Mouse (Mus musculus): ENCODE results near the gene Hmgn1.
"Not testable (repeated sequence)": the region's sequence is repeated elsewhere in the genome, so short reads cannot be mapped to it uniquely, and the experiment has no call there.

Hmgn1 gene

DNA sequence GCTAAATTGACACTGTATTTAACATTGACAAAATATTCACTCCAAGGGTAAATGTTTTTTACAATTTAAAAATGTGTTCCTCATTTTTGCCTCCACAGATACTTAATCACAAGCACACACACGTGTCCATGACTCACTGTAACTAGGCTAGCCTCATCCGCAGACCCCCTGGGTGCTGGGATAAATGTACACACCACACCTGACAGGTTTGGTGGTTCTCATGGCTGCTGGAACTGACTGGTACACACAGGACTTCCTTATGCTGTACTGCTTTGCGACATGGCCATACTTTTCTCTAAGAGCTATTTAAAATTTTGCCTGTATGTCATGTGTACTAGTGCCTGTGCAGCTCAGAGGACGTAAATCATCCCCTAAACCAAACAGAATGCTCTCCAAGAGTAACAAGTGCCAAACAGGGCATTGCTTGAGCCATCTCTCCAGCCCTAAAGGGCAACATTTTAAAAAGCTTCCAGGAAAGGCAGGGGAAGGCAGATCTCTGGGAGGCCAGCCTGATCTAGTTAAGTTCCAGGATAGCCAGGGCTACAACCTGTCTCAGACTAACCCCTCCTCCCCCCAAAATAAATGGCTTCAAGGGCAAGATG, 7.4 kb downstream of the Hmgn1 start:
- no peak for DNase-seq

DNA sequence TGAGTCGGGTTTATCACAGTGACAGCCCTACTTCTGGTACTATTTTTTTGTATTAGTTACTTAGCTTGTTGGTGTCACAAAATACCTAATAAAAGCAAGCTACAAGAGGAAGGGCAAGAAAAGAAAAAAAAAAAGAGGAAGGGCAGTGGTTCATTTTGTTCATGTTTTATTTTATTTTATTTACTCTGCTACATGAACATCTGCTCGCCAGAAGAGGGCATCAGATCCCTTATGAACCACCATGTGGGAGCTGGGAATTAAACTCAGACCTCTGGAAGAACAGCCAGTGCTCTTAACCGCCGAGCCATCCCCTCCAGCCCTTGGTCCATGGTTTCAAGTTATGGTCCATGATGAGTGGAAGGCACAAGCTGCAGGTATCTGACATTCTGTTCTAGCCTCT, 12.8 kb downstream of the Hmgn1 start:
- DNase-seq: no peak

DNA sequence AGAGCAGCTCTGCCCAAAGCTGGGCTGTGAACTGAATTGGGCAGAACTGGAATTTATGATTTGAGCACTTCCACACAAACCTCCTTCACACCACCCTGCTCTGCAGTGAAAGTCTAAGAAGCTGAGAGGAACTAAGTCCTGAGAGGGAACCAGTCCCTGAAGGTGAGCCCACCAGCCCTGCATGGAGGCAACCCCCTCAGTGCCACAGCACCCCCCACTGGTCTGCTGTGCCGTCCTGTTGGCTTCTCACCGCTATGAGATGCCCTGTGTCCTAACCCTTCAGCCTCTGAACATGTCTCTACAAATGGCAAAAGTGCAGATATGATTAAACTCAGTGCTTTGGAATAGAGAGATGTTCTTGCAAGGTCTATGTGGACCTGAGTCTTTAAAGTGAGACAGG, 14.8 kb downstream of the Hmgn1 start:
- no peak for DNase-seq

DNA sequence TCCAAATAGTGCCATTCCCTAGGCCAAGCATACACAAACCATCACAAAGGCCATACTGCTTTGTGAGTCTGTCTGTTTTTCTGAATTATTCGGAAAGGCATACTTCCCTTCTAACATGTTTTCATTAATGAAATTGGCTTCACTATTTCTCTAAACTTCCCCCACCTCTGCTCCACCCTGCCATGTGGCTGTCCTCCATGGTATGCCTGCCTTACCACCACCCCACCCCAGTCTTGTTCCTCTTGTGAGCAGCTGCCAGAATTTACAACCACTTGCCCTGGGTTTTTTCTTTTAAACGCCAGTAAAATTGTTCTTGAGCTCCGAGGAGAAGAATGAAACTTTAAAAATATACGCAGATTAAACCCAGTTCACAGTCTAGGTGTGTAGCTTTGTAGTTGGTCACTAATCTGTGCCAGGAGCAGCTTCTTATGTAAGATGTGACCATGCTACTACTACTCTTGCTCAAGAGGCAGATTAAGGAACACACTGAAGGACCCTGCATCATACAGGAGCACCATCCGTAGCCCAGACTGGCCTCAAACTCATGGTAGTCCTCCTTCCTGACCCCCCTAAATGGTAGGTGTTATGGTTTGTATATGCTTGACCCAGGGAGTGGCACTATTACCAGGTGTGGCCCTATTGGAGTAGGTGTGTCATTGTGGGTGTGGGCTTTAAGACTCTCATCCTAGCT, 16.7 kb downstream of the Hmgn1 start:
- DNase-seq: no peak

DNA sequence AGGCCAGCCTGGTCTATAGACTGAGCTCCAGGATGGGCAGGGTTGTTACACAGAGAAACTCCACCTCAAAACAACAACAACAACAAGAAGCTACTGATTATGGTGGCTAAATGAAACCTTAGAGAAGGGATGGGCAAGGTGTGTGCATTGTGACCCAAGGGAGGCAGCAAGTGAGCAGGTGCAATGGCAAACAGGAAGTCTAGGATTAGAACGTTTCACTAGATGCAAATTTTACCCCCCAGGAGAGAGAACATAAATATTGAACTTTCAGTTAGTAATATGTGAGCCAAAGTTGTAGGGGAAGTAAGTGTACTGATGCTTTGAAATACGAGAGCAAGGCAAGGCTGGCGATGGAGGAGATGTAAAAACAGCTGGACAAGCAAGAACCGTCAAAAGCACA, 17.9 kb downstream of the Hmgn1 start:
- no peak for DNase-seq

DNA sequence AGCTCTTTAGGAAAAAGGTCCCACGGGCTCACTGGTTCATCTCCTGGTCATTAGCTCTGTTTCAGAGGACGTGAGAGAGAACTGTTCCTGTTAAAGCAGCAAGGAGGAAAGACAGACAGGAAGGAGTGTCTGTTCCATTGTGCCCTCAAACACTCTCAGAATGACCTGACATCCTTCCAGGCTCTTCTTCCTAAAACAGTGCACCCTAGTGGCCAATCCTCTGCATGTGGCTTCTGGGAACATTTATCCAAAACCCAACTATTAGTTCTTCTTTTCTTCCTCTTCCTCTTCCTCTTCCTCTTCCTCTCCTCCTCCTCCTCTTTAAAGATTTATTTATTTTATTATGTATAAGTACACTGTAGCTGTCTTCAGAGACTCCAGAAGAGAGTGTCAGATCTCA, 24.5 kb downstream of the Hmgn1 start:
- no peak for DNase-seq

DNA sequence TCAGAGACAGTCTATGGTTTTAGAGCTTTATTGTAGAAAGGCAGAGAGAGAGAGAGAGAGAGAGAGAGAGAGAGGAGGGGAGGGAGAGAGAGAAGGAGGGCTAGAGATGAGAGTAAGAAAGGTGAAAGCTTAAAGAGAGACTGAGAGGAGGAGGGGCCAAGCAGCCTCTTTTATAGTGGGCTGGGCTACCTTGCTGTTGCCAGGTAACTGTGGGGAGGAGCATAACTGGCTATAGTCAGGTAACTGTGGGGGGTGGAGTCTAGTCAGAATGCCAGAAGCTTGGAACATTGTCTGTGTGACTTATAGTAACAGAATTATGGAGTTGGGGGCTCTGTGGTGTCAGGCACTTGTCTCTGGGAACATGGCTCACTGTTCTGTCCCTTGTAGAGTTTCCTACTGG, 29.7 kb downstream of the Hmgn1 start:
- not testable (repeated sequence) for DNase-seq

DNA sequence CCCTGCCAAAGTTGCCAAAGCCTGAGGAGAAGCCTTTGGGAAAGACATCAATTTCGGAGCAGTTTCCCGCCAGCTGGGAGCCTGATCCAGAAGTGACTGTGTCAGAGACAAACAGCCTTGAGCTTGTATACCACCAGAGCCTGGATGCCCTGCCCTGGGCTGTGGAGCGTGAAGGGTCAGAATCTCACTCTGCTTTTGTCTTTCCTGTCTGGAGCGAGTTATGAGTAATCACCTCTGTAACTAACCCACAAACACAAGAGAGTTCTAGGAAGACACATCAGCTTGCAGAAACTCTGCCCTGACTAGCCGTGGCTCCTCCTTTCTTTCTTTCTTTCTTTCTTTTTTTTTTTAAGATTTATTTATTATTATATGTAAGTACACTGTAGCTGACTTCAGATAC, 31.6 kb downstream of the Hmgn1 start:
- DNase-seq: no peak

DNA sequence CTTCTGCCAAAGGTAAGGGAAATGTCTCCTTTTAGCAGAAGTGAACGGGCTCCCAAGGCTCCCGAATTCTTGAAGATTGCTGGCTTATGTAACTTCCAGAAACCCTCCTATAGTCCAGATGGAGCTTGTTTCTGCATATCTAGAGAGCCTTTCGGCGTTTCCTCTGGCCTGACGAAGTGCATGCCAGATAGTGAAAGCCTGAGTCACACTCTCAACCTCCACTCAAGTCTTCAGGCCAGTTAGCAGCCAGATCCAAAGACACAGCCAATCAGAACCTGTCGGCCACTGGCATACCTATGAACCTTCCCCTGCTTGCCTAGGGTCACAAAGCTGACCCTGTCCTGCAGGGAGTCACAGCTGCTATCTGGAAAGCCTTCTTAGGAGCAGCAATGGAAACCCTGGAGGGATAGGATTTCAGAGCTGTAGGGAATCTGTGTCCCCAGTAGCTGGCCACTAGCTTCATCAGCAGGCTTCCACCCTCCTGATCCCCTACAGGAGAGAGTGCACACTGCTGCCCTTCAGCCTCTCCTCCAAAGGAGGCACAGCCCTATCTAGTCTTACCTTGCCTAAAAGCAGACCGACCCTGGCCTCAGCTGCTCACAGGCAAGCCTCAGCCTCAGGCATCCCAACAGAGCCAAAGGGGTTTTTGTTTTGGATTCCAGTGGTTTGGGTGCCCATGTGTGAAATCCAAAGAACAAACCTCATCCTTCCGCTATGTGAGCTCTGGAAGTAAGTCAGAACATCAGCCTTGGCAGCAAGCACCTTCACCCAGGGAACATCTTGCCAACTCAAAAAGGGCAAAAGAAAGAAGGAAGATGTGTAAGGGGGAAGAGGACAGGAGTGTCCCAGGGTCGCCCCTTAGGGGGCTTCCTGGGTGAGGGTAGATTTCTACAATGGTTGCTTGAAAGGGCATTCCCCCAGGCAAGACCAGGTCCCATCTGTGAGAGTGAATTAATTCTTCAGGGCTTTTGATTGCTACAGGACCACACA, 35.7 kb downstream of the Hmgn1 start:
- DNase-seq: no peak

DNA sequence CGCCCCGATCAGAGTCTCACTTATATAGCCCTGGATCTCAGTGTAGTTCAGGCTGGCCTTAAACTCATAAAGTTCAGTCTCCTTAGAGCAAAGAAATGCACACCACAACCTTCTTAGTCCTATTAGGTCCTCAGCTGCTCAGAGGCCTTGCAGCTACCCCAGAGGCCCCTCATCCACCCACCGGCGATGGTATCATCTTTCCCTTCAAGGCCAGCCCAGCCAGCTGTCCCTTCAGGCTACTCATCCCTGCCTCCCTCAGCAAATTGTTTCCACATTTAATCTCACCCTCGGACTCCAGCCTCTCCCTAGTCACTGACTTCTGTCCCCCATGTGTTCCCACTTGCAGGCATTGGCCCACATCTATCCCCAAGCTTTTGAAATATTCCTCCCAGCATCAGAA, 39.4 kb downstream of the Hmgn1 start:
- no peak for DNase-seq

DNA sequence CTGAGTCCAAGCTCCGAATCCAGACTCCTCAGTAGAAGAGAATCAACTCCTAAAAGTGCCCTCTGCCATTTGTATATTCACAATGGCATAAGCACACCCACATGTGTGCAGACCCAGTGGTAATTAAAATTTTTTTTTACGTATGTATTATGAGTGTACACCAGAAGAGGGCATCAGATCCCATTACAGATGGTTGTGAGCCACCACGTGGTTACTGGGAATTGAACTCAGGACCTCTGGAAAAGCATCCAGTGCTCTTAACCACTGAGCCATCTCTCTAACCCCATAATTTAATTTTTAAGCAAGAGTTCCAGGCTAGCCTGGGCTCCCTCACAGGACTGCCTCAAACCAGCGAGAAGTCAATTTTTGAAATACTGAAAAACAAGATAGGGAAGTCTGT, 40.1 kb downstream of the Hmgn1 start:
- DNase-seq: no peak

DNA sequence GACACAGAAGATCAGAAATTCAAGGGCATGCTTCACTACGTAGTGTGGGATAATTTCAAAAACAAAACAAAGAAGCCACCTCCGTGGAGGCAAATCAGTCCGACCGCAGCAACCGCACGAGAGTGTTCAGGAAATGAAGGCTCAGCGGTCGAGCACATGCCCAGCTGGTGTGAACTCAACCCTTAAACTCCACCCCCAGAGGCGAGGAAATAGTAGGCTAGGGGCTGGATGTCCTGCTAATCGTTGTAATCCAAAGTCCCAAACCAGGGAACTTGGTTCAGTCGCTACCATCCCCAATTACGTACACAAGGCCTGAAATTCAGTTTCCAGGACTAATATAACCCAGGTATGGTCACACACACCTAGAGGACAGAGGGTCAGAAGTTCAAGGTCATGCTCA, 40.5 kb downstream of the Hmgn1 start:
- DNase-seq: no peak

DNA sequence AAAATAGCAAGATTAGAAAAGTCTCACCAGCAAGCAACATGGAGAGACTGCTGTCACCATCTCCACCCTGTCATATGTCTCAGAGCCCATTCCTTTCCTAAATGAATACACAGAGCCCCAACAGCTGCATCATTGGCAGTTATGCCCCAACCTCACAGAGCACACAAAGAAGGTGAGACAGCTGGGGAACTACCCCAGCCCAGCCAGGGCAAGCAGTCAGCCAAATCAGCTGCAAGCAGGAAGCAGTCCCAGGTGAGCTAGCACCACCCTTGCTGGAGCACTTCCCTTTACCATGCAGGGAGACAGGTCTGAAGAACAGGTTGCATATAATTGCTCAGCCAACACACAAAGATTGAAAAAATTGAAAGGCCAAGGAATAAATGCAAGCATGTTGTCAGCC, 41.9 kb downstream of the Hmgn1 start:
- no peak for DNase-seq

DNA sequence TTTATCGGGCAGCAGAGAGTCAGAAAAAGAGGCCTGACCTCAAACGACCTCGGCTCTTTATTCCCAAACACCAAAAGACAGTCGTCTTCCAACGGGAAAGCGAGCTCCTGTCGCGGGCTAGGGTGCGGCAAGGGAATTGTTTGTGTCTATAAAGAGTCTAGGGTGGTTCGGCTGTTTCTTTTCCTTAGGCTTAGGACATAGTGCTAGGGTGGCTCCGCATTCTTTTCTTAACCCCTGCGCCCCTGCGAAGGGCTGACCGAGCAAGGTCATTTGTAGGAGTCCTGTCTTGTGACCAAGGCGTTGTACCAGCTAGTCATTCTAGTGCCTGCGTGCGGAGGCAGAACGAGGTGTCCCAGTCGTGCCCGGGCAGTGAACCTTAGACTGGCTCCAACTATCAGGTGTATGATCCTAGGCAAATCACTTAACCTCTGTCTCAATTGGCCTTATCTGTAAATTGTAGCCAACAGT, 44.3 kb downstream of the Hmgn1 start:
- no peak for DNase-seq

DNA sequence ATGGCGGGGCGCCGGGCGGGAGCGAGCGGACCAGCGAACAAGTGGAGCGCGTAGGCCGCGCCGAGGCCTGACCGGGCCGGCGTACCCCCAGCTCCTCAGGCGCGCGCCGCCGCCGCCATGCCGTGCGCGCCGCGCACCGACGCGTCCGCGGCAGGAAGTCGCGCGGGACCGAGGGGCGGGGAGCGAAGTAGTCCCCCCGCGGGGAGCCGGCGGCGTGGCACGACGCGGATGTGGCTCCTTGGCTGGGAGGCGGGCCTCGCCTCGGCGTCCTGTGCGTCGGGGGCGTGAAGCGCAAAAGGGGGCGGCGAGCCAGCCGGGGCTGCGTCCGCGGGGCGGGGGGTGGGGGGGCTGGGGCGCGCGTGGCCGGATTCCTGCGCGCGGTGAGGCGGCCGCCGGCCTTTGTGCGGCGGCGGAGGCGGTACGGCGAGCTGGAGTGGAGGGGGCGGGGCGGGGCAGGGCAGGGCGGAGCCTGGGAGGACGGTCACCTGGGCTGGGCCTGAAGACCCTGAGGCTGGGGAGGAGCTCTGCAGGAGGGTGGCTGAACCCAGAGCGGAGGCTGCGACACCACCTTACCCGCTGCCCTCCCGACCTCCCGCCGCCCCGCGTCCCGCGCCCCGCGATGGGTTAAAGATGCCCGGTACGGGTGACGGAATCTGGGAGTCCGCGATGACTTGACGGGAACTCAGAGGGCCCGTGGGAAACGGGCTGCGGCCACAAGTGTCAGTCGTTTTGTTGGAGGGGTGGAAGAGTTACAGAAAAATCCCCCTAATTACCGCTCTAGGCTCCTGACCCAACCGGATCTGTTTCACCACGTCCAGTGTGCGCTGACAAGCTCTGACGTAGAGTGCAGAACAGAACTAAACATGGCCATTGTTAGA, 45.0 kb downstream of the Hmgn1 start, which contains the start of gene Brwd1:
TSS of gene Brwd1 (minus strand) at position 226 of the 878 bp plus-strand sequence.
- peak; percentile 93 for DNase-seq

DNA sequence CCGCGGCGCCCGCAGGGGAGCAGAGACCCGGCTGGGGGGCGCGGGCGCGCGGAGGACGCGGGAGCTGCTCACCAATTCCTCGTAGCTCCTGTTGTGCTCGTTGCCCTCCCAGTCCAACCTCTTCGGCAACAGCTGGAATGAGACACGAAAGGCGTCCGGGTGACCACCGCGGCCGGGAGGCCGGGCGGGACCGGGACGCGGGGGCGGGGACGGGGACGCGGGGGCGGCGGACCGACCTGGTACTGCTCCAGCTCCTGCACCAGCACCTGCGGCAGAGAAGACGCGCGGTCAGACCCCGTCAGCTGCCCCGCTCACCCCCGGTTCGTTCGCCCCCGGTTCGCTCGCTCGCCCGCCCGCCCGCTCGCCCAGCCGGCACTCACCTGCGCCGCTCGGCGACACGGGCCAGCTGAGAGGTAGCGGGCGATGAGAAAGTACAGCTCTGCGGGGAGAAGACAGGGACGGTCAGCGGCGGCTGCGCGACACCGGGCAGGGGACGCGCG, 45.7 kb downstream of the Hmgn1 start:
- DNase-seq: peak; percentile 54

DNA sequence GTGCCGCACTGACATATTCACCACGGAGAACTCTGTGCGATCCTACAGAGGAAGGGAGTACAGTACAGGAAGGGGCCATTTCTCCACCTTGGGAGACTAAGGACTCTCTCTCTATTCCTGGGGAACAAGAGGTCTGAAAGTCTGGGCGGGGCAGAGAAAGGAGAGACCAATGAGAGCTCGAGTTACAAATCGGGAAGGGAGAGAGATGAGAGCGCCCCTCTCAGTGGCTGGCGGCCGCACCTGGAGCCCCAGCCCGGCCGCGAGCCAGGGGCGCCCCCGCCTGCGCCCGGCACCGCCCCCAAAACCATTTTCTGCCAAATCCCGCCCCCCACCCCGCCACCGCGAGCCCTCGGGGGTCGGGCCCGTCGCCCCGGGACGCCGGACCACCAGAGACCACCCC, 46.2 kb downstream of the Hmgn1 start:
- peak; percentile 83 for DNase-seq

DNA sequence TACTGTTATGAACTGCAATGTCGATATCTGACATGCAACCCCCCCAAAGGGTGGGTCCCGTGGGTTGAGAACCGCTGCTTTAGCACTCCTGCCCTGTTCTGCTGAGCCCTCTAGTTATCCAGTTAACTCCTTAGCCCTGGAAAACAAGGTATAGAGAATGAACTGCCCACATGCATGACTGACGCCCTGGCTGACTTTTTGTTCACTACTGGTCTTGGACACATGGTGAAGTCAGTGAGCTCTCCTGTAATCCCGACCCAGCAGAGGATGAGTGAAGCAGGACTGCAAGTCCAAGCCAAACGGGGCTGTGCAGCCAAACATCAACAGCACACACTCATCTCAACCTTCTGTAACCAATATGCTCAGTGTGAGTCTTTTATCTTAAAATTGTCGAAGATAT, 47.0 kb downstream of the Hmgn1 start:
- DNase-seq: no peak

Measured in right cerebral cortex, postnatal 14 days (tissue).